Mouse (Mus musculus) small intestine, adult 2 months (tissue): ENCODE measurements at regions not wholly inside any gene's neighbourhood (a gene's known extent, or its start where the extent isn't known, plus 50 kb on each side); places are given as distances from the start of the nearest gene placed in this dataset.

ENCODE experiments used
- CTCF ChIP-seq: fragments of 200-500 bp; IDR thresholded peaks from 2 replicates; pipeline ENCODE4 v1.5.1; 2012; ENCODE audit warnings: low read depth, mild to moderate bottlenecking, control low read depth, inconsistent platforms, low read length, moderate library complexity, mixed read lengths; ENCODE audit not compliant: insufficient replicate concordance, insufficient read length; ENCODE audit errors: extremely low read depth
- POLR2A ChIP-seq: fragments of 200-500 bp; IDR thresholded peaks from 2 replicates; pipeline ENCODE4 v1.6.1; 2012; ENCODE audit warnings: low read depth, mild to moderate bottlenecking, control low read depth, inconsistent platforms, low read length, moderate library complexity

- TF ChIP-seq CTCF (no peak), POLR2A (no peak)
Measured at GRCm38 (mm10) chr17:44366438-44366837, 178.1 kb downstream of the Clic5 start.
